Mouse (Mus musculus): ENCODE data around the gene Qrfp. TPM values are rescaled to one million over a fixed set of nuclear protein-coding genes. Genes with fewer than 3 reads are reported as not detected.

The Qrfp gene
- polyA plus RNA-seq, 1 experiment, result 0.02 TPM

DNA sequence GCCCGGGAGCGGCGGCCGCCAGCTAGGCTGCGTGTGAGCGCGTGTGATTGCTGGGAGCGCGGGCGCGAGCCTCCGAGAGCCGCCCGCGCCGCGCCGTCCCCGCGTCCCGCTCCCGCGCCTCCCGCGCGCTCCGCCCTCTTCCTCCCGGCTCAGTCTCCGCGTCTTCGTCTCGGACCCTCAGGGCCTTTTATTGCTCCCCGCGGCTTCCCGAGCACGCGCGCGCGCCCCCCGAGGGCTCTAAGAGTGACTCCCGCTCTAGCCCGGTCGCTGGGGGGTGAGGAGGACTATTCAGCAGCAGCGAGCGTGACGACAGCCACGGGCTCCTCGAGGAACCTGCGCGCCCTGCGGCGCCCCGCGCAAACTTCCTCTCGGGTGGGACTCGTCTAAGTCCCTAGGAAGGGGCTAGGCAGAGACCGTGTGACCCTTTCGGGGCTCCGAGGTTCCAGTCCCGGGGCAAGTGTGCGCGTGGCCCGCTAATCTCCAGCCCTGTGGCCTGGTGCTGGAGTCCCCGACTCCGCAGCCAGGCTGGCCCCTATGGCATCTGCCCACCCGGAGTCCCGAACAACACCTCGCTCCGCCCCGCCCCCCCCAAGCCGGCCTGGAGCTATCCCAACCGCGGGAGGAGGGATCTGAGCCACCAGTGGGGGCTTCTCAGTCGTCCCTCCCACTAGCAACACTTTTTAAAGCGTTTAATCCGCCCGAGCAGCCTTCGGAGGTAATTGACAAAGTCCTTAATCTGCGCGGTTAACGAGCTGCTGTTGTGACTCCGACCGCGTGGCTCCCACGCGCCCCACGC, 35.7 kb upstream of the Qrfp start, which contains the start of gene Fibcd1:
Gene Fibcd1 (minus strand): TSS at position 110 of the 796 bp plus-strand sequence.
- Histone ChIP-seq H3K4me1 (ENCODE audit: control insufficient read depth, insufficient read depth, low read length) (peaks cover 26% of the 10 kb centered on the region), H3K27me3 (ENCODE audit: control insufficient read depth, insufficient read depth, low read length) (no peaks in the 10 kb centered on the region), H3K27ac (ENCODE audit: control insufficient read depth, insufficient read depth, low read depth, low read length) (no peak within 1 kb of the TSS), H3K36me3 (ENCODE audit: control insufficient read depth, insufficient read depth, low read length) (no peaks in the 10 kb centered on the region), H3K4me3 (ENCODE audit: control insufficient read depth, low read depth, low read length) (peak within 1 kb of the TSS; percentile 65)
- no peak for TF ChIP-seq POLR2A (IDR thresholded peaks at IDR 0.05; ENCODE audit: control insufficient read depth, low read depth, low read length)
- no peak for TF ChIP-seq CTCF (IDR thresholded peaks at IDR 0.05; ENCODE audit: control insufficient read depth, insufficient read depth, insufficient replicate concordance, low read depth, low read length)

DNA sequence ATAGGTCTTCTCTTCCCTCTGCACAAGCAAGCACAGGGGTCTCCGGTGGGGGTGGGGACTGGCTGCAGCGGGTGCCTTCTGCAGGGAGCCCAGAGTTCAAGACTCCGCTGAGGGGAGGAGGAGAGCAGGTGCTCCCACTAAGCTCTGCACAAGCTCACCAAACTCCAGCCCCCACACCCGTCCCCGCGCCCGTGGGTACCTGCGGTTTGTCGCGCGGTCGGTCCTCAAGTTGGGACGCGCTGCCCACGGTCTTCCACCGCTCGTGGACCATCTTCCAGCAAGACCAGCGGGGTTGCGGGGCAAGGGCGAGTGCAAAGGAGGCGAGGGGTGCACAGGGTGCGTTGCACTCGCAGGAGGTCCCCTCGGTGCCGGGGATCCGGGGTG, 35.1 kb upstream of the Qrfp start:
- peaks cover 26% of the 10 kb centered on the region for H3K4me1 ChIP-seq (ENCODE audit: control insufficient read depth, insufficient read depth, low read length)
- H3K4me3 ChIP-seq (ENCODE audit: control insufficient read depth, low read depth, low read length), result peak overlapping the region; percentile 65
- no peak overlapping the region for H3K27ac ChIP-seq (ENCODE audit: control insufficient read depth, insufficient read depth, low read depth, low read length)
- no peaks in the 10 kb centered on the region for H3K36me3 ChIP-seq (ENCODE audit: control insufficient read depth, insufficient read depth, low read length)
- TF ChIP-seq CTCF (IDR thresholded peaks at IDR 0.05; ENCODE audit: control insufficient read depth, insufficient read depth, insufficient replicate concordance, low read depth, low read length), result no peak
- TF ChIP-seq POLR2A (IDR thresholded peaks at IDR 0.05; ENCODE audit: control insufficient read depth, low read depth, low read length), result no peak
- no peaks in the 10 kb centered on the region for H3K27me3 ChIP-seq (ENCODE audit: control insufficient read depth, insufficient read depth, low read length)

DNA sequence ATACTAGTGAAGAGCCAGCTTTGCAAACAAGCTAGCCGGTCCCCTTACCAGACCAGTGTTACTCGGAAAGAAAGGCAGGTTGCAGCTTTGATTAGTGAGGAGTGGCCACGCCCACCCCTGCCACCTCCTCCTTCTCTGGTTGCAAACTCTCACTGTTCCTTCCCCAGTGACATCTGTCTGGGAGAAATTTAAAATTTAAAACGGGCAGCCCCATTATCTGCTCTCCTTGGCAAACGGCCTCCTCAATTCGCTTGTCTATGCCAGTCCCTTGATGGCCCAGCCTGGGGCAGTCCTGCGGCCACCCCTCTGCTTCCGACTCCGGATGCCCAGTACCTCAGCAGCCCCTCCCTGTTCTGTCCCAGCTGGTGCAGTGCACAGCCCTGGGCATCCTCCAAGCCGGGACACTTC, 34.4 kb upstream of the Qrfp start:
- TF ChIP-seq POLR2A (IDR thresholded peaks at IDR 0.05; ENCODE audit: control insufficient read depth, low read depth, low read length), result no peak
- no peak for TF ChIP-seq CTCF (IDR thresholded peaks at IDR 0.05; ENCODE audit: control insufficient read depth, insufficient read depth, insufficient replicate concordance, low read depth, low read length)
- Histone ChIP-seq H3K27me3 (ENCODE audit: control insufficient read depth, insufficient read depth, low read length) (no peaks in the 10 kb centered on the region), H3K4me3 (ENCODE audit: control insufficient read depth, low read depth, low read length) (no peak overlapping the region), H3K36me3 (ENCODE audit: control insufficient read depth, insufficient read depth, low read length) (no peaks in the 10 kb centered on the region), H3K27ac (ENCODE audit: control insufficient read depth, insufficient read depth, low read depth, low read length) (no peak overlapping the region), H3K4me1 (ENCODE audit: control insufficient read depth, insufficient read depth, low read length) (peaks cover 26% of the 10 kb centered on the region)

DNA sequence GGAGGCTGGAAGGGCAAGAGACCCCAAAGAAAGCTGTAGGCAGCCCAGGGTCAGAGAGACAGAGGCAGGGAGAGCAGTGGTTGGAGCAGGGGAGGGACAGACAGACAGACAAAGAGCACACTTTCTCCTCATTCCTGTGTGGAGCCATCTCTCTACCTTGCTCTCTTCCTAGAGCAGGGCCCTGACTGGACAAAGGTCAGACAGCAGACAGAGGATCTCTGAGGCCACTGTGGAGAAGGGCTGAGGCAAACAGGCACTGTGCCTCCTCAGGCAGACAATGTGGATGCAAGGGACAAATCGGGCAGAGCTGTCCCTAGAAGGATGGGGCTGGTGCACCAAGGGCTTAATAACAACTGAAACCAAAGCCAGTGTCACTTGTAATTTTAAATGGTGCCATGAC, 28.5 kb upstream of the Qrfp start:
- H3K27me3 ChIP-seq (ENCODE audit: control insufficient read depth, insufficient read depth, low read length), result no peaks in the 10 kb centered on the region
- no peaks in the 10 kb centered on the region for H3K36me3 ChIP-seq (ENCODE audit: control insufficient read depth, insufficient read depth, low read length)
- no peak overlapping the region for H3K27ac ChIP-seq (ENCODE audit: control insufficient read depth, insufficient read depth, low read depth, low read length)
- H3K4me1 ChIP-seq (ENCODE audit: control insufficient read depth, insufficient read depth, low read length), result no peaks in the 10 kb centered on the region
- no peak for TF ChIP-seq CTCF (IDR thresholded peaks at IDR 0.05; ENCODE audit: control insufficient read depth, insufficient read depth, insufficient replicate concordance, low read depth, low read length)
- no peak for TF ChIP-seq POLR2A (IDR thresholded peaks at IDR 0.05; ENCODE audit: control insufficient read depth, low read depth, low read length)
- H3K4me3 ChIP-seq (ENCODE audit: control insufficient read depth, low read depth, low read length), result no peak overlapping the region

DNA sequence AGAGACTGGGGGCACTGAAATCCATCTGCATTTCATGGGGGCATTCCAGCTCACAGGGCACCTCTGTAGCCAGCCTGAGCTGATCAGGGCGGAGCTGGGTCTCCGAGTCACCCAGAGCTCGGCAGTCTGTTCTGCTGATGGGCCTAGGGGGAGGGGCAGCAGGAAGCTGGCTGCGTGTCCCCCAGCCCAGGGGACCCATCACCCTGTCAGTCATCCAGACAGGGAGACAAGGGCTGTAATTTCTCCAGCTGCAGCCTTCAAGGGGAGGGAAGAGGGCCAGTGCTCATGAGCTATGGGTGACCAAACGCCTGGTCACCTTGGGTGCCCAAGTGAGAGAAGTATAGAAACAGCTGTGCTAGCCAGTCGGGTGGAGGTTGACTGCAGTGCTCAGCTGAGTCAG, 26.6 kb upstream of the Qrfp start:
- H3K4me3 ChIP-seq (ENCODE audit: control insufficient read depth, low read depth, low read length), result no peak overlapping the region
- H3K27me3 ChIP-seq (ENCODE audit: control insufficient read depth, insufficient read depth, low read length), result no peaks in the 10 kb centered on the region
- no peaks in the 10 kb centered on the region for H3K36me3 ChIP-seq (ENCODE audit: control insufficient read depth, insufficient read depth, low read length)
- TF ChIP-seq CTCF (IDR thresholded peaks at IDR 0.05; ENCODE audit: control insufficient read depth, insufficient read depth, insufficient replicate concordance, low read depth, low read length) (no peak), POLR2A (IDR thresholded peaks at IDR 0.05; ENCODE audit: control insufficient read depth, low read depth, low read length) (no peak)
- H3K27ac ChIP-seq (ENCODE audit: control insufficient read depth, insufficient read depth, low read depth, low read length), result no peak overlapping the region
- H3K4me1 ChIP-seq (ENCODE audit: control insufficient read depth, insufficient read depth, low read length), result no peaks in the 10 kb centered on the region

DNA sequence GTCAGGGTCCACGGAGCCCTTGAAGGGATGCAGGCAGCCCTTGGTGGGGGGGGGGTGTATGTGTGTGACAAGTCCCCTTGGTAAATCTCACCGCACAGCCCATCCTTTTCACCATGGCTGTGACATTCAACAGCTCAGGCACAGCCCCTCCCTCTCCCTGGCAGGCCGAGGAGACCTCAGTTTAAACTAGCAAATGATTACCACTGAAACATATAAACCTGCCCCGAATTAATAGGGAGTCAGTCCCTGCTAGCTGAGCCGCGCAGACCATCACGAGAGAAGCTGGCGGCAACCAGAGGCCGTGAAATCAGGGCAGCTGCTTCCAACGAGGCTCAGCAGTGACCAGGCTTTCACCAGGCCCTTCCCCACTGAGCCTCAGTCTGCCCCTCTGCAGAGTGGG, 25.7 kb upstream of the Qrfp start:
- H3K27me3 ChIP-seq (ENCODE audit: control insufficient read depth, insufficient read depth, low read length), result no peaks in the 10 kb centered on the region

DNA sequence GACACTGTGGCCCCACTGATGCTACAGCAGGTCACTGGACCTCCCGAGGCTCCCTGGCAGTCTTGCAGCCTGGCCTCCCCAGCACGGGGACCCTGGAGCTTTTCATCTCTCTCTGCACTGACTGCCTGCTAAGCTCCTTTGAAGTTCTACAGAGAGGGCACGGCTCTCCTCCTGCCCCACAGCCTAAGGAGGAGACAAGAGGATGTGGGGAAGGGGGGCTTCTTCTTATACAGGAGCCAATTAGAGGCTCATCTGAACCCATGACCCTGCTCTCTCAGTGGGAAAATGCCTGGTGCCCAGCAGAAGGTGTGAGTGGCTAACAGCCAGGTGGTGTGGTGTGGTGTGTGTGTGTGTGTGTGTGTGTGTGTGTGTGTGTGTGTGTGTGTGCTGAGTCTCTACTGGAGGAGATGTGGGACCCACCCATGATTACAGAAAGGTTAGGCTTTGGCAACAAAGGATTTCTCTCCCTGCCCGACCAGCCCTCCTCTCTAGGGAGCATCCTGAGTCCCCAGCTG, 18.0 kb upstream of the Qrfp start:
- H3K4me3 ChIP-seq (ENCODE audit: control insufficient read depth, low read depth, low read length), result no peak overlapping the region
- H3K36me3 ChIP-seq (ENCODE audit: control insufficient read depth, insufficient read depth, low read length), result no peaks in the 10 kb centered on the region
- no peaks in the 10 kb centered on the region for H3K4me1 ChIP-seq (ENCODE audit: control insufficient read depth, insufficient read depth, low read length)
- H3K27ac ChIP-seq (ENCODE audit: control insufficient read depth, insufficient read depth, low read depth, low read length), result no peak overlapping the region
- H3K27me3 ChIP-seq (ENCODE audit: control insufficient read depth, insufficient read depth, low read length), result no peaks in the 10 kb centered on the region
- TF ChIP-seq CTCF (IDR thresholded peaks at IDR 0.05; ENCODE audit: control insufficient read depth, insufficient read depth, insufficient replicate concordance, low read depth, low read length) (no peak), POLR2A (IDR thresholded peaks at IDR 0.05; ENCODE audit: control insufficient read depth, low read depth, low read length) (no peak)

More for the DNA sequence above, 25.7 kb upstream of the Qrfp start:
- TF ChIP-seq POLR2A (IDR thresholded peaks at IDR 0.05; ENCODE audit: control insufficient read depth, low read depth, low read length) (no peak), CTCF (IDR thresholded peaks at IDR 0.05; ENCODE audit: control insufficient read depth, insufficient read depth, insufficient replicate concordance, low read depth, low read length) (no peak)
- no peaks in the 10 kb centered on the region for H3K4me1 ChIP-seq (ENCODE audit: control insufficient read depth, insufficient read depth, low read length)
- no peaks in the 10 kb centered on the region for H3K36me3 ChIP-seq (ENCODE audit: control insufficient read depth, insufficient read depth, low read length)
- no peak overlapping the region for H3K27ac ChIP-seq (ENCODE audit: control insufficient read depth, insufficient read depth, low read depth, low read length)
- no peak overlapping the region for H3K4me3 ChIP-seq (ENCODE audit: control insufficient read depth, low read depth, low read length)

Data from testis, adult 2 months (tissue).